Mouse (Mus musculus) cerebellum, adult 2 months (tissue): ENCODE results near the gene Irf3.

Experiments
- CTCF ChIP-seq: fragments of 200-500 bp; IDR thresholded peaks from 2 replicates; pipeline ENCODE4 v1.5.1; 2011; ENCODE audit warnings: low read depth, mild to moderate bottlenecking, control low read depth, low read length, moderate library complexity, borderline replicate concordance; ENCODE audit not compliant: insufficient read depth
- POLR2A ChIP-seq: fragments of 200-500 bp; IDR thresholded peaks from 2 replicates; pipeline ENCODE4 v1.6.1; 2011; ENCODE audit warnings: low read length, control low read depth, borderline replicate concordance; ENCODE audit not compliant: insufficient read depth

DNA sequence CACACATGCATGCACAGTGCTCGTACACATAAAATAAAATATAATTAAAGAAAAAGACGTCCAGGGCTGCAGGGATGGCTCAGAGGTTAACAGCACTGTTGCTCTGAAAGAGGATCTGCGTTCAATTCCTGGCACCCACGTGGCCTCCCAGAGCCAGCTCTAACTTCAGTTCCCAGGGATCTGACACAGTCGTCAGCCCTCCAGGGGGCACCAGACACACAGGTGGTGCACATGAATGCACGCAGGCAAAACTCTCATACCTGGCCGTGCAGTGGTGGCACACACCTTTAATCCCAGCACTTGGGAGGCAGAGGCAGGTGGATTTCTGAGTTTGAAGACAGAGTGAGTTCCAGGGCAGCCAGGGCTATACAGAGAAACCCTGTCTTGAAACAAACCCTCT, 31.5 kb upstream of the Irf3 start:
- TF ChIP-seq POLR2A (no peak), CTCF (no peak)
